Mouse (Mus musculus): Measurements from ENCODE around the gene C330007P06Rik. TPM values are rescaled to one million over a fixed set of nuclear protein-coding genes. Genes with fewer than 3 reads are reported as not detected.

The C330007P06Rik gene
- polyA plus RNA-seq (2012; rRNA removed; ENCODE audit: low replicate concordance), result 3.5 and 4.5 TPM in 2 replicates

GRCm38 (mm10) chrX:36873765-36874164 is at the start of gene C330007P06Rik, which contains the start of gene Ube2a:
Gene C330007P06Rik (minus strand): TSS chrX:36874111.
Gene Ube2a (plus strand): TSS chrX:36873900.

GRCm38 (mm10) chrX:36902321-36903114 is 28.6 kb upstream of the C330007P06Rik start, which contains the start of gene Nkrf:
Gene Nkrf (minus strand): TSS chrX:36902899.

DNA sequence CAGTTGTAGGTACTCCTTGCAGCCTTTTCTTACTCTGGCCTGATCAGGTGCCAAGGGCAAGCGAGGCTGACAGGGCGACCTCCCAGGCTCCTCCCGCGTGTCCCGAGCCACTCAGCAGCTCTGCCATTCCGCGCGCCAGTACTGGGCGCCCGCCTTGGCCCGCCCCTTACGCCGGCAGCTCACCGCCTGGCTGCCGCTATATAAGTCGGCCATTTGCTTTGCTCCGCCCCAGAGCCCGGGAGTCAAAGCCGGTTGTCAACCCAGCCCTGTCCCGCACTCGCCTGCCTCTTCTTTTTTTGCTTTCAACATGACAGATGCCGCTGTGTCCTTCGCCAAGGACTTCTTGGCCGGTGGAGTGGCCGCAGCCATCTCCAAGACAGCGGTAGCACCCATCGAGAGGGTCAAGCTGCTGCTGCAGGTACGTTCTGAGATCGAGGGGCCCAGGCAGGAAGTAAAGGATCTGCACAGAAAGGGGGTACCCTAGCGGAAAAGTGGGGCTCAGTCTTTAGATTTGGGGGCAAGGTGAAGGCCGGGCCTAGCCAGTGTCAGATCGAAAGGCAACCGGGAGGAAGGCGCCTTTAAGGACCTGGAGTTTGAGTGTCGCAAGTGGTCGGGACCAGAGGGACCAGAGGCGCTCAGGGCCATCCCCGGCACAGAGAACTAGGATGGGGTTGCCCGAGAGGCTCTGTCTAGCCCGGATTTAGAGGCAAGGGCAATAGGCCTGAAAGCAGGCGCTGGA is 78.3 kb downstream of the C330007P06Rik start, which contains the start of gene Slc25a5:
Slc25a5 (plus strand) TSS at position 228 of the 739 bp plus-strand sequence.

Other genes starting within 250 kb of the C330007P06Rik start
- 0.07 TPM in 1 of 2 replicates, not detected in the other for gene Akap17b, start 228.7 kb downstream of the C330007P06Rik start, polyA plus RNA-seq (2012; rRNA removed; ENCODE audit: low replicate concordance)
- 1.6 and 2.3 TPM in 2 replicates for gene Slc25a43, start 130.5 kb downstream of the C330007P06Rik start, polyA plus RNA-seq (2012; rRNA removed; ENCODE audit: low replicate concordance)
- gene Slc25a5, start 78.5 kb downstream of the C330007P06Rik start, polyA plus RNA-seq (2012; rRNA removed; ENCODE audit: low replicate concordance), result 897 and 1,694 TPM in 2 replicates
- 24.0 and 43.6 TPM in 2 replicates for gene Ube2a, start 211 bp downstream of the C330007P06Rik start, polyA plus RNA-seq (2012; rRNA removed; ENCODE audit: low replicate concordance)
- 0.04 and 0.07 TPM in 2 replicates for gene Nkrf, start 28.8 kb upstream of the C330007P06Rik start, polyA plus RNA-seq (2012; rRNA removed; ENCODE audit: low replicate concordance)
- gene Sept6, start 117.7 kb upstream of the C330007P06Rik start, polyA plus RNA-seq (2012; rRNA removed; ENCODE audit: low replicate concordance), result 0.91 and 2.8 TPM in 2 replicates
- 0.36 TPM in 1 of 2 replicates, not detected in the other for gene Sowahd, start 174.7 kb upstream of the C330007P06Rik start, polyA plus RNA-seq (2012; rRNA removed; ENCODE audit: low replicate concordance)
- 4.4 and 5.6 TPM in 2 replicates for gene Rpl39, start 211.3 kb upstream of the C330007P06Rik start, polyA plus RNA-seq (2012; rRNA removed; ENCODE audit: low replicate concordance)
- gene Upf3b, start 236.2 kb upstream of the C330007P06Rik start, polyA plus RNA-seq (2012; rRNA removed; ENCODE audit: low replicate concordance), result 0.21 and 0.32 TPM in 2 replicates

Measured in duodenum, adult 2 months (tissue).